Mouse (Mus musculus) small intestine, adult 2 months (tissue): Measurements from ENCODE around the gene Rasa3.

ENCODE experiments used
- CTCF ChIP-seq: fragments of 200-500 bp; IDR thresholded peaks from 2 replicates; pipeline ENCODE4 v1.5.1; 2012; ENCODE audit warnings: low read depth, mild to moderate bottlenecking, control low read depth, inconsistent platforms, low read length, moderate library complexity, mixed read lengths; ENCODE audit not compliant: insufficient replicate concordance, insufficient read length; ENCODE audit errors: extremely low read depth
- POLR2A ChIP-seq: fragments of 200-500 bp; IDR thresholded peaks from 2 replicates; pipeline ENCODE4 v1.6.1; 2012; ENCODE audit warnings: low read depth, mild to moderate bottlenecking, control low read depth, inconsistent platforms, low read length, moderate library complexity

DNA sequence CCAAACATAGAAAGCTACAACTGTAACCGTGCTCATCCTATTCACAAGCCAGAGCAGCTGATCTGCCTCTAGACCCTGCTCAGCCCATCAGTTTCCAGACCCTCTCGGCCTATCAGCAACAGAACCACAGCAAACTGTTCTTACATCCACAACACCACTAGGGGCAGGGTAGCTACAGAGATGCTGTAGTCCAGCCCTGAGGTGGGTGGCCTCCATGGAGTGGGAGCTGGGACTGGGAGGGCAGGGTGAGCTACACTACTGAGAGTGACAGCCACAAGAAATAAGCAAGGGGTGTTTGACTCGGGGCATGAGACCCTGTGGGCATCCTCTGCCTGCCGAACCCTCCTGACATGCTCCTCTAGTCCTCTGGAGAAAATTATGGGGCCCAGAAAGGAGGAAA lies 9.5 kb downstream of the Rasa3 start:
- TF ChIP-seq CTCF (peak; percentile 21; the same call in 1 of the 2 replicates), POLR2A (no peak)
